Mouse (Mus musculus) testis, adult 2 months (tissue): Measurements from ENCODE around the gene Spty2d1.

Experiments used
- CTCF ChIP-seq: fragments of 200-500 bp; IDR thresholded peaks from 2 replicates; pipeline ENCODE4 v1.5.1; 2012; ENCODE audit warnings: low read depth, mild to moderate bottlenecking, inconsistent platforms, low read length, moderate library complexity; ENCODE audit not compliant: control insufficient read depth, insufficient read depth, insufficient replicate concordance
- POLR2A ChIP-seq: fragments of 200-500 bp; IDR thresholded peaks from 2 replicates; pipeline ENCODE4 v1.6.1; 2012; ENCODE audit warnings: low read depth, mild to moderate bottlenecking, inconsistent platforms, low read length, moderate library complexity; ENCODE audit not compliant: control insufficient read depth

DNA sequence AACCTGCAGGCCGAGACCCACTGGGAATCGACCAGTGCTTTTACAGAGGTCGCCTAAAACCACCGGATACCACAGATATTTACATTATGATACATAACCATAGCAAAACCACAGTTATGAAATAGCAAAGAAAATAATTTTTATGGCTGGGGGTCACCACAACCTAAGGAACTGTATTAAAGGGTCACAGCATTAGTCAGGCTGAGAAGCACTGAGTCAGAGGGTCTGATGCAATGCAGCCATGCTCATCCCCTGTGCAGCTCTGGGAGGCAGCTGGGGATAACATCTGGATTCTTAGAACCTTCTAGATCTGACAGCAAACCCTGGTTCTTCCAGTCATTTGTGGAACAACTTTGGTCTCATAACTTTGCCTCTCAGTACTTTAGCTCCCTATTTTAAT, 23.2 kb upstream of the Spty2d1 start:
- no peak for TF ChIP-seq CTCF
- no peak for TF ChIP-seq POLR2A
